Mouse (Mus musculus) adrenal gland, adult (tissue): Measurements from ENCODE around the gene Eif3d.
"Not testable (repeated sequence)": the region's sequence is repeated elsewhere in the genome, so short reads cannot be mapped to it uniquely, and the experiment has no call there.

Source experiments
- DNase-seq, 2 experiments: peaks; one replicate each; pipeline ENCODE4 v3.0.0; 2022 to 2023; ENCODE audit warnings: low spot score in 1 of 2; ENCODE audit not compliant: inconsistent age in 2 of 2

Eif3d gene

DNA sequence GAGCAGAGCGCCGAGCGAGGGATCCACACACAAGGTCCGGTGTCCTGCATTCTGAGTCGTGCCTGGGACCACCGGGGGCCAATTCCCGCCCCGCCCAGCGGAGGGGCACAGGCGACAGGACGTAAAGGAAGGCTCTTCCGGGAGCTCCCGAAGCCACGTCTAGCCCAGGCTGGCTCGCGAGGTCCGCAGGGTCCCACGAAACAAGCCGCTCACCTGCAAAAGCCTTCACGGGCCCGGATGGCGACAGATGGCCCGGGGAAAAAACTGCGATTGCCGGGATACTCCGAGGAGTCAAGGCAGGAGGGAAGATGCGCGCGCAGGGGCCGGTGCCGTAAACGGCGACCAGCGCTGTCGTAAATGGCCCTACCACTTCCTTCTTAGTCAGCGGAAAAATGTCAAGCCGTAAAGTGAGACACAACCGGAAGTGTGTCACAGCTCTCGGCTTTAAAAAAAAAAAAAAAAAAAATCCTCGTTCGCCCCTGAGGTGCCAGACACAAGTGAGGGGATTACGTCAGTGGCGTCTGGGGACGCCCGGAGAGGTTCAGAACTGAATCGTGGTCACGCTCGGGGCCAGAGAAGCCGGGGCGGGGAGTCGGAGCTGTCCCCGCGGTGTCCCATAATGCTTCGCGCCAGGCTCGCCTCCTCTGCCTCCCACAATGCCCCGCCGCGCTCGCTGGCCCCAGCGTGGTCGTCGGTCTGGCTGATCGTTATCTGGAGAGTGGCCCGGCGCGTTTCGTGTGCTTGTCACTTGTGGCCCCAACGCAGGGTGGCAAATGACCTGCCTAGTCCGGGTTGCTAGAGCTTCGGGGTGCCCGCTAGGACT lies at the start of gene Eif3d:
Gene Eif3d, minus strand, starts transcription at position 344 of the 823 bp plus-strand sequence.
- DNase-seq = peak; percentile 96 to 100

DNA sequence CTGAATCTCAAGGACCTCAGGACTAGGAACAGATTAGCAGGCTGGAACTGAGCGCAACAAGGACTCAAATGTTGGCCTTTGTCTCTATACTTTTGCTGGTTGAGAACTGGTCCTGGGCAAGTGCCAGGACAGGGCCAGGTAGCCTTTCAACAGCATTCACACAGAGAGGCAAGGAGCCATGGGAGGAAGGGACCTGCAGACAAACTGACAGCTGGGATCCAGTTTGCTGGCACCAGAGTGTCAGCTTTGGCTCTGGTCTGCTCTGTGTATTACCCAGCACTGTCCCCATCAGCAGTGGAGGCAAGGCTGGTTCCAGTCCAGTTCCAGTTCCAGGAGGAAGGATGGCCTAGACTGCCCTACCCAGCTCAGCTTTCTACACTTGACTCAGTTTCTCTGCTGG lies 43.4 kb upstream of the Eif3d start:
- no peak for DNase-seq

DNA sequence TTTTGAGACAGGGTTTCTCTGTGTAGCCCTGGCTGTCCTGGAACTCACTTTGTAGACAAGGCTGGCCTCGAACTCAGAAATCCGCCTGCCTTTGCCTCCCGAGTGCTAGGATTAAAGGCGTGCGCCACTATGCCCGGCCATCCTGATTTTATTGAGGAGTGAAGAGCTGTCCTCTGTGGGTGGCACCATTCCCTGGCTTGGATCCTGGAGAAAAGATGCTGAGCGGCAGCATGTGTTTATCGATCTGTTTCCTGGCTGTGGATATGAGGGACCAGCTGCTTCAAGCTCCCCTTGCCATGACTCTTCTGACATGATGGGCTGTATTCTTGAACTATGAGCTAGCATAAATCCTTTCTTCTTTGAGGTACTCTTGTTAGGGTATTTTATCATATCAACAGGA lies 37.6 kb upstream of the Eif3d start:
- not testable (repeated sequence) for DNase-seq

DNA sequence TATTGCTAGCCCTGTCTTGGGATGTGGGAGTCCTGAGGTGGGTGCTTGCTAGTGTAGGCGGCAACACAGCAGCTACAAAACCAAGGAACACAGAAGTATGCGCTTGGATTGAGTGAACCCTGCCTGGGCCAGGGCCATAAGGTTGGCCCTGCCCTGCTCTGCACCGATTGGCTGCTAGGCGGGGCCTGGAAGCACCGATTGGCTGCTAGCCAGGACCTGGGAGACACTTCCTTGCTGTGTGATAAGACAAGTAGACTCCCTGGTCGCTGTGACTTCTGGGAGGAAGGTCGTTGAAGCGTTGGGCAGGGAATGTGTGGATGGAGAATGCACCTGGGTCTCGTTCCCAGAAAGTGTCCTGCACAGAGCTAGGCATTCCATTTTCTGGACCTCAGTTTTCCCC lies 33.3 kb upstream of the Eif3d start:
- no peak for DNase-seq

DNA sequence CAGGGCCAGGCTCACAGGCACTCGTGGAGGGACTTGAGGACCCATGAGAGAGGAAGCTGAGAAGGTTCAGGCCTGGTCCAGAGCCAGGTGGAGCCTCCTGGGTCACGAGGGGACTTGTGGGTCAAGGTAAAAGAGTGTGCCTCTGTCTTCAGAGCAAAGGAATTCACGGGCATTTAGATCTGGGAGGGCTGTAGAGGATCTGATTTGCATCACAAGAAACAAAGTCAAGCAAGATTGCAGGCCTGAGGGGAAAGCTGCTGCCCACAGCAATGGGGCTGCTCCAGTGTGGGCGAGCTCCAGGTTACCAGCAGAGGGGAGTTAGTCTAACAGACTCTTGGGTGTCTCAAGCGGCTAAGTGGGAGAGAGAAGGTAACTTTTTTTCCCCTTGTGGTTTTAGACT lies 30.8 kb upstream of the Eif3d start:
- DNase-seq = no peak

DNA sequence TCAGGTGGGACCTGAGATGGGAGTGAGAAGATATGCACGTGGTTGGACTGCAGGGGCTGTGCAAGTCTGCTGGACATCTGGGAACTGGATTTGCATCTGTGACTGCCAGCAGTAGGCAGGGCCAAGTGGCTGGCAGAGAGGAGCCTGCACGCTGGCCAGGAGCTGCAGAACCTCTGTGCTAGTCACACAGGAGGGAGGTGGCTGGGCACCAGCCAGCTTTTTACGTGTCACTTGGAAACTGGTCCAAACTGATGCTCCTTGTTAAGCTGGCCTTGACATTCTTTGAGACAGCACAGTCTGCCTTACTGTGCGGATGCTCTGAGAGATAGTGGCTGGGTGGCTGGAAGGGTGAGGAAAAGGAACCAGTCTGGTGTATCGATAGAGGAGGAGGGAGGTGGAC lies 17.9 kb upstream of the Eif3d start:
- peak; percentile 94 to 95 for DNase-seq

DNA sequence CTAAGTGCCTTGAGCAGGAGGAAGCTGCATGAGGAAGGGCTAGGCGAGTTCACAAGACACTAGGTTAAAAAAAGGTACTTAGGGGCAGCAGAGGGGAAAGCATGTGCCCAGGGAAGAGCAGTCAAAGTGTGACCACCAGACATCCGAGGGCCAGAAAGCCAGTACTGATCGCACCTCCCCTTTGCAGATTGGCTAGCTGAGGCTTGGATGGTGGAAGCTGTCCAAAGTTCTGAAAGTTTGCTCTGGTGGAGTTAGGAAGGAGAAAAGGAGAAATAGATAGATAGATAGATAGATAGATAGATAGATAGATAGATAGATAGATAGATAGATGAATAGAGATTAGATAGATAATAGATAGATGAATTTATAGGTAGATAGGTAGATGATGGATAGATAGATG lies 12.8 kb upstream of the Eif3d start:
- DNase-seq = peak in 1 of 2 experiments; percentile 37

DNA sequence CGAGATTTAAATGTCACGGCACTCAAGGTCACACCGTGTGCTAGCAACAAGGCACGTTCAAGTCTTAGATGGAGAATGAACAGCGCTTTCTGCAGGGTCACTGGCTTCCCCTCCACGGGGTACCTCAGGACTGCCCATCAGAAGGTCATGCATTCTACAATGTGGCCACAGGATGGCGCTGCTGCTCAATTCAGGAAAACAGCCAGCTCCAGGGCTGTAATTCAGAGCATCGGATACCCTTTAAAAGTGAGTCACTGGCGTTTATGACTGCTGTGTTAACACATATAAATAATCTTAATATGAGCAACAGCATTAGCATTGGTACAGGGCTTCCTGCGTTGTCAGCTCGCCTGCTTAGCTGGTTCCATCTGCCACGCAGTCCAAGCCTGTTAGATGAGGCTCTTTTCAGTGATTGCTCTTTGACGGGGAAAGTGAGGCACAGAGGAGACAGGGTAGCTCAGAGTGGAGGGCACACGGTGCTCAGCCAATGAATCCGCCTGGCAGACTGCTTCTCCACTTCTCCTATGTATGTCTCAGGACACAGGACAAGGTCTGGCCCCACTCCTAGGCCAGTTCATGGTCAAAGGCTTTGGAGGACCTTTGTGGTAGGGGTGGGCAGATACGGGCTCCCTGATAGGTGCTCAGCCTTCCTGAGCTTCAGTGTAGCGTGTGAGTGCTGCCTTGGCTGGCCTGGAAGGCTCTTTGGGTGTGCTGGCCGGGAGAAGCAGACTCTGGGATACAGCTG lies 11.8 kb upstream of the Eif3d start:
- DNase-seq = peak; percentile 85 to 96

DNA sequence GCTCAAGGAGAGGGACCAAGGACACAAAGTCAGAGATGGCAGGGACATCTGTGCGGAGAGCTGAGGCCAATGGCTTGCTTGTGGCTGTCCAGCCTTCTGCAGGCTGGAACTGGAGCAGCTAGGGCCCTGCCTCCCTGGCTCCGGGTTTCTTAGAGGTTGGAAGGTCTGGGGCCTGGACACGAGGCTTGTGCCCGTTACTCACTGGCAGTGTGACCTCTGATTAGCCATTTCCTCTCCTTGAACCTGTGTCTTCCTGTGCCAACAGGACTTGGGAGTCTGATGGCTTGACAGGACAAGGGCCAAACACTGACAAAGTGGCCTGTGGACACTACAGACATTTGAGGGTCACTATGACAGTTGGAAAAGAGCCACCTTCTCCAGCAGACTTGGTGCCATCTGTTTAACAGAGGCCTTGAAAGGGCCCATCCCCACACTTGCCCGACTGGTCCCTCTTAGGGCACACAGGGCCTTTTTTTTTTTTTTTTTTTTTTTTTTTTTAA lies 10.6 kb upstream of the Eif3d start:
- DNase-seq = peak; percentile 79 to 94

DNA sequence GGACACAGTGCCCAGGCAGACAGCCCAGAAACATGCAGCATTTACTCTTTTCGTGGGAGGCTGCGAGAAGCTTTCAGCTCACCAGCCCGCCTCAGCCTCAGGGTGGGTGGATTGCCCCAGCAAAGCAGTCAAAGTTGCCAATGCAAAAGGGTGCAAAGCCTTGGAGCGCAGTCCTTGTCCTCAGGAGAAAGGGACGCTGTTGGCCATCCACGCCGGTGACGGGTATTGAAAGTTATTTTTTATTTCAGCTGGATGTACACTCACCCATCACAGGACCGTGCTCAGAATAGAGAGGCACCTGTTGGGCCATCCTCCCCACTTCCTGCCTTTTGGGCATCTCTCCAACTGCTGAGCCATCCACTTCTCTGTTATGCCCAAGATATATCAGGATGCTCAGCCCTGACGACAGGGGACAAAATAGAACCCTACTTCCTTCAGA lies 8.8 kb upstream of the Eif3d start:
- DNase-seq = peak in 1 of 2 experiments; percentile 29

DNA sequence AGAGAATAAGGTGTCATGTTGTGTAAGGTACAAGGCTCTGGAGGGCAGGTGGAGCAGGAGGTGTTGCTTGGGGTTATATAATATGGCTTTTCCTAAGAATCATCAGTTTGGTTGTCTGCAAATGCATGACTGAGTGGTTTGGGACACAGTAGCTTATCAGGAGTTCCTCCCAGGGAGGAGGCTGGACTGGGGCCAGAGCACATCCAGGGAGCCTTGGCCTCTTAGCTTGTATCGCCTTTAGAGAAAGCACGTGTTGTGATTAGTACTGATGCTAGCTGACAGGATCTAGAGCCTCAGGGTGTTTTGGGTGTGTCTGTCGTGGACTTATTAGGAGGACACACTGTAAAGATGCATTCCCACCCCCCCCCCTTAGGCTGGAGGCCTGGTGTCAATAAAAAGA lies 7.0 kb upstream of the Eif3d start:
- DNase-seq = peak; percentile 75 to 88

DNA sequence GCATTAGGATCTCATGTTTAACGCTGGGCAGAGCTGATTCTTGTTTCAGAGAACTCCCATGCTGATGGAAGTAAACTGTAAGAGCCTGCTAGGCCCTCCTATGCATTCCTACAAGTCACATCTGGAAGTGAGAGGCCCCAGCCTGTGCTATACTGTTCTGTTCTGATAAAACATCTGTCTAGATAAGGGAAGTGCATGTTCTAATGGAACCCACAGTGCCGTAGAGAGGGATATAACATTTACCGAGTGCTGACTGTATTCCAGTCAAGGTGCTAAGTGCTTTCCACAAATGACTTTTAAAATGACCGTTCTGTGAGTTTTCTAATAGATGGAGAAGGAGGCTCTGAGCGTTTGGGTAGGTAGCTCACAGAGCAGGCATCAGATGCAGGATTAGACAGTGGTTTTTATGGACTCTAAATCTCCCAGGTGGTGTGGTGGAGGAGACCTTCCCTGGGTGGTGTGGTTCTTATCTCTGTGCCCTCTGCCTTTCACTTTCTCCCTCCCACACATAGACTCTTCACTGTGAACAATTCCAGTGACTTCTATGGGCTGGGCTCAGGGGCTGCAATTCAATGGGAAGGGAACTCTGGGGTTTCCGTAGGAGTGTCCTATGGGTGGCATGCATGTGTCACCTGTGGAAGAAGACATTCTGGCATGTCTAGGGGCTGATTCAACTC lies 3.7 kb upstream of the Eif3d start:
- peak in 1 of 2 experiments; percentile 51 for DNase-seq

DNA sequence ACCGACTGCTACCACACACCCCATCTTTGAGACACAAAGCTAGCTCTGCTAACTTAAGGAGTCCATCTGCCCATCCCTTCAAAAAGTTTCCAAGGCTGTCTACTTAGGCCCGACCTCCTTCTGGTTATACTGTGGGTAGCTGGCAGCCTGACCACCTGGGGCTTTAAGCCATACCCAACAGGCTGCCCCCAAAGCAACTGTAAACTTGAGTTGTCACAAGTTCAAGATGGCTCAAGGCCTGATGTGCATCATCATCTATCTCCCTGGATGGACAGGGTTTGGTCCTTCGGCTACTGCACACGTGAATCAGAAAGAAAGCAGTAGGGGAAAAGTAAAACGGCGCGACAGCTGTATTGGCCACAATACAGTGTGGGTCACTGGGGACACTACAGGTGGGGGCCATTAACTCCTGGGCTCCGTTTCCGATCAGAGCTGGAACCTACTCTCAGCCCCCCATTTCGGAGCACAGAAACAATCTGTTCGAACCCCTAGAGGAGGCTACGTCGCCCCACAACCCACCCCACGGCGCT lies 608 bp downstream of the Eif3d start:
- no peak for DNase-seq

DNA sequence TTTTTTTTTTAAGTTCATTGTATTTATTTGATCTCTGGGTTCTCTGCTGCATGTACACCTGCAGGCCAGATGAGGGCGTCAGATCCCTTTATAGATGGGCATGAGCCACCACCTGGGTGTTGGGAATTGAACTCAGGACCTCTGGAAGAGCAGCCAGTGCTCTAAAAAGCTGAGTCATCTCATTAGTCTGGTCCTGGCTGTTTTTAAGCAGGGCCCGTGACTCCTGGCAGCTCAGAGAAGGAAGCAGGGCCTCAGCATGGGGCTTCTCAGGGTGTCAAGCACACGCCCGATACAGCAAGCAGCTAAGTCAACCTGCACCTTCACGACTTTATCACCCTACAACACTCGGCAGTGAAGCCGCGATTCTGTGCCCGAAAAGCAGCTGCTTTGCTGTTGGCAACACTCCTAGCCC lies 5.5 kb downstream of the Eif3d start:
- no peak for DNase-seq

DNA sequence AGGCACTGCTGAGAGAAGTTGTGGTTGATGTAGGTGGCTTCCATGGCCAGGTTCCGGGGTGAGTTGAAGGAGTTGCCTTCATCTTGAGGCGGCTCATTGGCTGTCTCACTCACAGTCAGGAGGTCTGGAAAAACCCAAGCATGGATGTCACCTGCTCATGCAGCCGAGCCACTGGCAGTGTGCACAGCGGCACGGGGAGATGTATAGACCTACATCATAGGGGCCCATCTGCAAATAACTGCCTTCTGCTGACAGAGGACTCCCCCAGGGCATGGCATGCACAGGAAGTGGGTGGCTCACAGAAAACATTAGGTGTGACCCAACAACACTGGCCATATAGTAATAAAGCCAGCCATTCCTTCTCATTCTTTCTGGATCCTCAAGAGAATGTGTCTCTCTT lies 8.2 kb downstream of the Eif3d start:
- no peak for DNase-seq

DNA sequence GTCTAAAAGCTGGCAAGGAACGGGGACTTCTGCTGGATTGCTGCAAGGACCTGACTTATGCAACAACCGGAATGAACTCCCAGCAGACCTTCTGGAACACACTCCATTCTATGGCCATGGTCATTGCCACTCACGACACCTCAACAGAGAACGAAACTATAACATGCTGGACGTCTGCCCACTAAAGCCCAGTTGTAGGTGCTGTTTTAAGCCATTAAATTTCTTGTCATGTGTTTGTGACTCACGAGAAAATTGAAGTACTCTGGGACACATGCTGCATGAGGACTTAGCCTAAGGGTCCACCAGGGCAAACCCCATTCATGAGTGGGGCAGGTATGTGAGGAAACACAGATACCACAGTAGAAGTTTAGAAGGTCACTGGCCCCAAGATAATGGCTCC lies 9.9 kb downstream of the Eif3d start:
- DNase-seq = no peak

DNA sequence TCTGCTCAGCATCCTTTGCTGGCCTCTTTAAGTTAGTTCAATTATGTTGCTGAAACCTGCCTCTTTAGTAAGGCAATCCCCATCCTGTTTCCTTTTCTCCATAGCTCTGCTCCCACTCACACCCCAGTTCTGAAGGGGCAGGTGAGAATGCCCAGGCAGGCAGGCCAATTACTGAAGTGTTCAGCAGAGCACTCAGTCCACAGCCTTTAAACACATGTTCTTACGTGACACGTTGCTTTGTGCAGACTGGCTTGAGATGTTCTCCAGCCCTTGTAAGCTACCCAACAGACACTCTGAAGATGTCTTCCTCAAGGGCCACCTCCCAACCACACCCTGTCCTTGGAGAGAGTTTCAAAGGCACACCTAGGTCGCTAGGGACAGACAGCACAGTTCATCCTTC lies 12.5 kb downstream of the Eif3d start:
- DNase-seq = no peak

DNA sequence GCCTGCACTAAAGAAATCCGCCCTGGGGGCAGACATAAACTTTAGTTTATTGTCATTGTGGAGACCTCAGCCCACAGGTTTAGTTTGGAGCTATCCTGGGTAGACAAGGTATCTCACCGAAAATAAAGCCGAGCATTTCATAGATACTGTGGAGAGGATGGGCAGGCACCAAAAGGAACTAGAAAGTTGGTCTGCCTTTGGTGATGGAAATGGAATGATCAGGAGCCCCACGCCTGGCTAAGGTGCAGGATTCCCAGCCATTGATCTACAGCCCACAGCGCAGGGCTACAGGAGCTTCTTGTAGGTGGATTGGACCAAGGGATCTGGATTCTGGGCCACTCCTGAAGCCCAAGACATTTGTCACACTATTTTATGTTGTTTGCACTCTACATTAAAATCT lies 13.0 kb downstream of the Eif3d start:
- no peak for DNase-seq

DNA sequence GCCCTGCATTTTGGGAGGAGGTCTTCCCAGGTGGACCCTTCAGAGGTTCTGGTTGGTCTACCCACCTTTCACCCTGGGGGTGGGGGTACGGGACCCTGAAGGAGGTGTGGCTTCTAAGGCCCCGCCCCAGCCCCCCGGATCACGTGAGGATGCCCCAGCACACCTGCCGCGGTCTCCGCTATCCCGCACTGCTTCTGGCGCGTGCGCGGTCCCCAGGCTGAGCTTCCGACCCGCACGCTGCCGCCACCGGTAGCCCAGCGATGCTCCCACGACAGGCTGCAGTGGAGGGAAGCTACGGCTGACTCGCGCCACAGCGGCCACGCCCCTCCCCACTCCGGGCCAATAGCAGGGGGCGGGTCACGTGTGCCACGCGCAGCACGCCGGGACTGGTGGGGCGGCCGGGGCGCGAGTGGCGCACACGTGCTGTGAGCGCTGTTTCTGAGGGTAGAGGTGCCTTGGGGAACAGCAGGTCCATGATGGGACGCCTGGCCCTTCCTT lies 14.2 kb downstream of the Eif3d start, which contains the start of gene Foxred2:
Gene Foxred2, minus strand, starts transcription at position 319 of the 498 bp plus-strand sequence.
- peak; percentile 92 to 94 for DNase-seq

DNA sequence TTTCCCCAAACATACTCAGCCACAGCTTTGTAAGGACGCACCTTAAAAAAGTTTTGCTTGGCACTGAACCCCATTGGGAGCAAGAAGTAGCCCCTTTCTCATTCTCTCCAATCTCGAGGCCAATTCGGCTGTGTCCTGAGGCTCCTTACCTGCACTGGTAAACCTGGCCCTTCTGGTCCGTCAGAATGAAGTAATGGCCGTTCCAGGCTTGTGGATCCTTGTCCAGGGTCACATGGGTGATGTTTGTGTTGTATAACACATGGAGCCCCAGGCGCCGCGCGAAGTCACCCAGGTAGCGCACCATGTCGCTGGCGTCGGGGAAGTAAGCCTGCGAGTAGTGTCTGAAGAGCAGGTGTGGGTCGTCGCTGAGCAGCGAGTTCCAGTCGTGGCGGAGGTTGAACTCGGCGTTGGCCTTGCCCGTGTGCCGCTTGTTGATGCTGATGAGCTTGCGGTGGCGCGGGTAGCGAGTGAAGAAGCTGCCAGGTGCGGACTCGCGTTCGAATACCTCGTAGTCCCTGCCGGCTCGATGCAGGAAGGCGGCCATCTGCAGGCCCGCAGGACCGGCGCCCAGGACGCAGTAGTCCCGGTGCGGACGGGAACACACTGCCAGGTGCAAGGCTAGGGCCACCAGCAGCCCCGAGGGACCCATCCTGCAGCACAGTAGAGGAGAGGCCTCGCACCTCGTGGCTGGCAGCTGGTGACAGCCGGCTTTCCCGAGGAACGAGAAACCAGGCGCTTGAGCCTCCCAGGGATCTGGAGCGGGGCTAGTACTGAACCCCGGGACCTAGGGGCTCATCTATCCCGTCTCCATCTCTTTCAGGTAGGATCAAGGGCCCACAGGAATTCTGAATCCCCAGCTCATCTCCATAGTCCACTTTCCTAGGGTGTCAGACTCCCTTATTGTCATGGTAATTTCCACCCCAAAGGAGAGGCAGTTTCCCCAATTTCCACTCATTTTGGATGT lies 14.9 kb downstream of the Eif3d start:
- peak in 1 of 2 experiments; percentile 62 for DNase-seq
